Mouse (Mus musculus) forebrain, embryonic 13.5 days (tissue): ENCODE results near the gene Ces1h. TPM values are rescaled to one million over a fixed set of nuclear protein-coding genes. Genes with fewer than 3 reads are reported as not detected.

Experiments used
- ATAC-seq: fragments of 200-750 bp; cut with Nextera tagmentation; 2 replicates; pipeline ENCODE4 v1.8.0; 2017
- H3K27ac ChIP-seq: fragments of 300-500 bp; sonication (generic); 2 replicates; pipeline ENCODE4 v1.5.1; 2015; ENCODE audit warnings: inconsistent platforms, mild to moderate bottlenecking, moderate library complexity
- H3K27me3 ChIP-seq: fragments of 300-500 bp; sonication (generic); 2 replicates; pipeline ENCODE4 v1.6.1; 2015; ENCODE audit warnings: mild to moderate bottlenecking, inconsistent platforms
- H3K36me3 ChIP-seq: fragments of 300-500 bp; sonication (generic); 2 replicates; pipeline ENCODE4 v1.6.1; 2015; ENCODE audit warnings: mild to moderate bottlenecking, inconsistent platforms; ENCODE audit not compliant: poor library complexity, severe bottlenecking
- H3K4me1 ChIP-seq: fragments of 300-500 bp; sonication (generic); 2 replicates; pipeline ENCODE4 v1.6.1; 2015; ENCODE audit warnings: inconsistent platforms
- H3K4me2 ChIP-seq: fragments of 300-500 bp; sonication (generic); 2 replicates; pipeline ENCODE4 v1.6.1; 2015; ENCODE audit warnings: inconsistent platforms, mild to moderate bottlenecking, moderate library complexity
- H3K4me3 ChIP-seq: fragments of 300-500 bp; sonication (generic); 2 replicates; pipeline ENCODE4 v1.5.1; 2015; ENCODE audit warnings: mild to moderate bottlenecking, inconsistent platforms
- H3K9ac ChIP-seq: fragments of 300-500 bp; sonication (generic); 2 replicates; pipeline ENCODE4 v1.6.1; 2015; ENCODE audit warnings: mild to moderate bottlenecking, inconsistent platforms
- H3K9me3 ChIP-seq: fragments of 300-500 bp; sonication (generic); replicated peaks from 2 replicates; pipeline ENCODE4 v1.6.1; 2016; ENCODE audit warnings: inconsistent platforms
- WGBS: fragments of 180-500 bp; shearing (Covaris S2); methylation state at CpG from one replicate; pipeline ENCODE4 v1.1.7; 2015; 5-methylcytosine and 5-hydroxymethylcytosine counted together
- polyA plus RNA-seq: library from polyadenylated mRNA; unstranded; fragments of >200 nt; fragmentation: Nextera tagmentation; extraction: Ambion mirVana; gene quantifications from 2 replicates; pipeline ENCODE4 v1.2.1, GENCODE M21; 2015

Gene Ces1h
- polyA plus RNA-seq, 1 experiment from 2014 or later = not detected

- Histone ChIP-seq H3K4me3 (no peak overlapping the region), H3K27me3 (no peaks in the 10 kb centered on the region), H3K4me1 (no peaks in the 10 kb centered on the region), H3K9ac (no peak overlapping the region), H3K27ac (no peak overlapping the region), H3K36me3 (no peaks in the 10 kb centered on the region), H3K9me3 (no peaks in the 10 kb centered on the region), H3K4me2 (no peak overlapping the region)
- no peak for ATAC-seq
- WGBS = 86% methylated on average over 2 of the region's 2 CpGs
Observed at GRCm38 (mm10) chr8:93325123-93325522, 54.4 kb downstream of the Ces1h start.

- Histone ChIP-seq H3K27ac (no peak overlapping the region), H3K4me3 (no peak overlapping the region), H3K4me2 (no peak overlapping the region), H3K27me3 (no peaks in the 10 kb centered on the region), H3K9me3 (no peaks in the 10 kb centered on the region), H3K4me1 (no peaks in the 10 kb centered on the region), H3K36me3 (no peaks in the 10 kb centered on the region), H3K9ac (no peak overlapping the region)
- no peak for ATAC-seq
- 88% methylated on average over 2 of the region's 2 CpGs for WGBS
Observed at GRCm38 (mm10) chr8:93317031-93317430, 62.5 kb downstream of the Ces1h start.

- Histone ChIP-seq H3K27ac (no peak overlapping the region), H3K4me1 (no peaks in the 10 kb centered on the region), H3K4me3 (no peak overlapping the region), H3K9ac (no peak overlapping the region), H3K27me3 (no peaks in the 10 kb centered on the region), H3K9me3 (no peaks in the 10 kb centered on the region), H3K36me3 (no peaks in the 10 kb centered on the region), H3K4me2 (no peak overlapping the region)
- ATAC-seq = no peak
- WGBS = 81% methylated on average over 2 of the region's 2 CpGs
Observed at GRCm38 (mm10) chr8:93315557-93315956, 64.0 kb downstream of the Ces1h start.

Other genes starting within 250 kb of the Ces1h start
- gene Ces1c, start 248.4 kb downstream of the Ces1h start, polyA plus RNA-seq = not detected in 2 replicates
- gene Ces1d, start 181.9 kb downstream of the Ces1h start, polyA plus RNA-seq = 0.19 and 0.32 TPM in 2 replicates
- not detected in 2 replicates for gene Ces1e, start 150.1 kb downstream of the Ces1h start, polyA plus RNA-seq
- gene Ces1f, start 100.0 kb downstream of the Ces1h start, polyA plus RNA-seq = not detected in 2 replicates
- not detected in 2 replicates for gene Ces1g, start 42.4 kb downstream of the Ces1h start, polyA plus RNA-seq
- 0.10 and 0.31 TPM in 2 replicates for gene Ces5a, start 156.1 kb upstream of the Ces1h start, polyA plus RNA-seq